Mouse (Mus musculus) kidney, embryonic 15.5 days (tissue): ENCODE results near the gene Iyd. TPM values are rescaled to one million over a fixed set of nuclear protein-coding genes. Genes with fewer than 3 reads are reported as not detected.

Source experiments
- ATAC-seq: fragments of 200-750 bp; cut with Nextera tagmentation; replicated peaks from 2 replicates; pipeline ENCODE4 v1.8.0; 2017; ENCODE audit warnings: moderate TSS enrichment; ENCODE audit not compliant: low FRiP score
- H3K27ac ChIP-seq: fragments of 300-500 bp; sonication (generic); 2 replicates; pipeline ENCODE4 v1.5.1; 2015; ENCODE audit warnings: mild to moderate bottlenecking, inconsistent platforms
- H3K27me3 ChIP-seq: fragments of 300-500 bp; sonication (generic); 2 replicates; pipeline ENCODE4 v1.6.1; 2015; ENCODE audit warnings: inconsistent platforms
- H3K36me3 ChIP-seq: fragments of 300-500 bp; sonication (generic); 2 replicates; pipeline ENCODE4 v1.6.1; 2015; ENCODE audit warnings: inconsistent platforms
- H3K4me1 ChIP-seq: fragments of 300-500 bp; sonication (generic); 2 replicates; pipeline ENCODE4 v1.6.1; 2015; ENCODE audit warnings: inconsistent platforms
- H3K4me2 ChIP-seq: fragments of 300-500 bp; sonication (generic); 2 replicates; pipeline ENCODE4 v1.6.1; 2015; ENCODE audit warnings: moderate library complexity, mild to moderate bottlenecking, inconsistent platforms
- H3K4me3 ChIP-seq: fragments of 300-500 bp; sonication (generic); replicated peaks from 2 replicates; pipeline ENCODE4 v1.5.1; 2015; ENCODE audit warnings: mild to moderate bottlenecking, inconsistent platforms
- H3K9ac ChIP-seq: fragments of 300-500 bp; sonication (generic); 2 replicates; pipeline ENCODE4 v1.6.1; 2015; ENCODE audit warnings: mild to moderate bottlenecking, inconsistent platforms
- H3K9me3 ChIP-seq: fragments of 300-500 bp; sonication (generic); replicated peaks from 2 replicates; pipeline ENCODE4 v1.6.1; 2016; ENCODE audit warnings: inconsistent platforms
- WGBS: fragments of 180-500 bp; shearing (Covaris S2); methylation state at CpG from one replicate; pipeline ENCODE4 v1.1.7; 2015; ENCODE audit warnings: mixed read lengths; 5-methylcytosine and 5-hydroxymethylcytosine counted together
- polyA plus RNA-seq: library from polyadenylated mRNA; unstranded; fragments of >200 nt; fragmentation: Nextera tagmentation; extraction: Ambion mirVana; gene quantifications from 2 replicates; pipeline ENCODE4 v1.2.1, GENCODE M21; 2015

The Iyd gene
- polyA plus RNA-seq, 1 experiment from 2014 or later: 5.2 TPM

DNA sequence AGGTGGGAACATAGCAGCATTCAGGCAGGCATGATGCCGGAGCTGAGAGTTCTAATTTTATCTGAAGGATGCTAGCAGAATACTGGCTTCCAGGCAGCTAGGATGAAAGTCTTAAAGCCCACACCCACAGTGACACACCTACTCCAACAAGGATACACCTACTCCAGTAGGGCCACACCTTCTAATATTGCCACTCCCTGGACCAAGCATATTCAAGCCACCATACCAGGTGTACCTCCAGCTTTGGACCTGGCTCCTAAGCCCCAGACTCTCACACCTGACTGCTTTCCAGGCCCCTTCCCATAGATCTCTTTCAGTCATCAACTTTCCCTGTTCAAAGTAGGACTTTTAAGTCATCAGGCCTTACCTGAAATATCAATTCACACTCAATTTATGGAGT is 19.1 kb downstream of the Iyd start:
- H3K27me3 ChIP-seq: no peaks in the 10 kb centered on the region
- no peaks in the 10 kb centered on the region for H3K36me3 ChIP-seq
- no peak overlapping the region for H3K4me3 ChIP-seq
- no peak for ATAC-seq
- H3K9ac ChIP-seq: no peak overlapping the region
- no peaks in the 10 kb centered on the region for H3K9me3 ChIP-seq
- WGBS: 95% methylated on average over 1 of the region's 1 CpGs
- H3K4me2 ChIP-seq: no peak overlapping the region
- peaks cover 6% of the 10 kb centered on the region for H3K4me1 ChIP-seq
- H3K27ac ChIP-seq: no peak overlapping the region

- no peak for ATAC-seq
- no peaks in the 10 kb centered on the region for H3K36me3 ChIP-seq
- no peak overlapping the region for H3K9ac ChIP-seq
- H3K4me1 ChIP-seq: peaks cover 16% of the 10 kb centered on the region
- no peaks in the 10 kb centered on the region for H3K27me3 ChIP-seq
- no peak overlapping the region for H3K4me3 ChIP-seq
- no peak overlapping the region for H3K4me2 ChIP-seq
- H3K27ac ChIP-seq: no peak overlapping the region
- no peaks in the 10 kb centered on the region for H3K9me3 ChIP-seq
These were observed 22.1 kb downstream of the Iyd start for GRCm38 (mm10) chr10:3562165-3562564.

DNA sequence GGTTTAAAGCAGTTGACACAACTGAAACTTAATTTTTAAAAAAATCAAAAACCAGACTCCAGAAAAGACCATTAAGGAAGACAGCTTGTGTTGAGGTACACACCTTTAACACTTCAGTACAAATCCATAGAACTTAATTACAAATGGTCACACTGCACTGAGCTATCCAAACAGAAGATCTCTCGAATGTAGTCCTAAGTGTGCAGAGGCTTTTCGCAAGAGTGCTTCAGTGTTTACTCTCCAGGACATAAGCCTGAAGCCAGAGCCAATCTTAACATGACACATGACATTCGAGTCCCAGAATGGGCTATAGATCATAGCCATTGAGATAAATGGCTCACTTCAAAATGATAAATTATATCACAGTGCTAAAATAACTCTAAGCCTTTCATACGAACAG is 25.1 kb downstream of the Iyd start:
- 0 out of 2 replicates have a peak overlapping the region, but pooled peaks have one; percentile 47 for H3K27ac ChIP-seq
- H3K27me3 ChIP-seq: no peaks in the 10 kb centered on the region
- H3K4me3 ChIP-seq: no peak overlapping the region
- H3K9ac ChIP-seq: no peak overlapping the region
- no peaks in the 10 kb centered on the region for H3K9me3 ChIP-seq
- ATAC-seq: peak; percentile 89
- 20% methylated on average over 4 of the region's 4 CpGs for WGBS
- H3K4me2 ChIP-seq: no peak overlapping the region
- H3K36me3 ChIP-seq: no peaks in the 10 kb centered on the region
- H3K4me1 ChIP-seq: peaks cover 16% of the 10 kb centered on the region

DNA sequence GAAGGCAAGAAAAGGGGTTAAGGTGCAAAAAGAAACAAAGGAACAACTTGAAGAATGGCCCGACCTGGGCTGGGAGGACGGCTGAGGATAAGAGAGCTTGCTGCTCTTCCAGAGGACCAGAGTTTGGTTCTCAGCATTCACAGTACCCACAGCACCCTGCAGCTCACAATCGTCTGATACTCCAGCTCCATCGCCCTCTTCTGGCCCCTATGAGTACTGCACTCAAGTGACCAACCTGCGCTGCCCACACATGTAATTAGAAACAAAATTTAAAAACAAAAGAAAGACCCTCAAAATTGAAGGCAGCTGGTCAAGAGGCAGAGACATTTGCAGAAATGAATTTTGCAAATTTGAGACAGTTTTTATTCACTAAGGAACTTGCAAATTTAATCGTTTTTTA is 27.8 kb downstream of the Iyd start:
- Histone ChIP-seq H3K9me3 (no peaks in the 10 kb centered on the region), H3K27me3 (no peaks in the 10 kb centered on the region), H3K9ac (no peak overlapping the region), H3K27ac (no peak overlapping the region), H3K4me2 (no peak overlapping the region), H3K36me3 (no peaks in the 10 kb centered on the region), H3K4me3 (no peak overlapping the region), H3K4me1 (peaks cover 16% of the 10 kb centered on the region)
- no peak for ATAC-seq
- 72% methylated on average over 6 of the region's 6 CpGs for WGBS

DNA sequence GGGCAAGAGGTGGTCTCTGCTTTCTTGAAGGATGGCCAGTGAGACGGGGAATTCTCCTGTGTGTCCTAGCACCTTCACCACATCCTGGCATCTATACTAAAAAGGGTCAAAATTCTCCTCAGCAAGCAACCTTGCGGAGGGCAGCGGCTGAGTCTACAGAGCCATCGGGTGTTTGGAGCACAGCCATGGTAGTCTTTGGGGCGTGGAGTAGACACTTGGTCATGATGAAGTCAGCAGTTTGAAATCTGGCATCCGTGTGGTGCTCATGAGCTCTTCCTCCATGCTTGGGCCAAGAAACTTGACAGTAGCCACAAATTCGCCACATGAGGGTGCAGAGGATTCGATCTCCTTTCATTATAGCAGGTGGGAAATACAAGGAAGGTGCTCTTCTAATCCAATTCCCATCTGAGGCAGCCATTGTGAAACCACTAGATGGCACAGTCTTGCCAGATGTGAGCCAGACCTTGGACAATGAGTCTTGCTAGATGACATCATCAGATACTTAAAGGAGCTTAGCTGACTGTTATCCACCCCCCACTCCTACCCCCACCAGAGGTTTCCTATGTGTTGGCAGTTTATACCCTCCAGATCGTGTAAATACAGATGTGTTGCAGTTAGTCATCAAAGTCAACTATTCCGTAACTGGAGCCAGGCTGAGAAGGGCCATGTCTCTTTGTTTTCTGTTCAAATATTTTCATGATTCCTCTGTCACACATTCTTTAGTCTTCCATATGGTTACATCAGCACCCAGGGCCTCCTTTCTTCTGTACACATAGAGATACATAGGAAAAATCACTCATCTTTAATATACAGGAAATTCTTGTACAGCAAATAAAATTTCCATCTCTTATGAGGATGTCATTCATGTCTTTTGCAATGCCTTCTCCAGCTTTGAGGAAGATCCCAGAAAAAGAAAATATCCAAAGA is 32.9 kb downstream of the Iyd start:
- Histone ChIP-seq H3K9me3 (no peaks in the 10 kb centered on the region), H3K36me3 (no peaks in the 10 kb centered on the region), H3K27me3 (no peaks in the 10 kb centered on the region), H3K27ac (no peak overlapping the region), H3K4me3 (no peak overlapping the region), H3K9ac (no peak overlapping the region), H3K4me1 (no peaks in the 10 kb centered on the region), H3K4me2 (no peak overlapping the region)
- peak; percentile 85 for ATAC-seq
- WGBS: 64% methylated on average over 10 of the region's 10 CpGs

DNA sequence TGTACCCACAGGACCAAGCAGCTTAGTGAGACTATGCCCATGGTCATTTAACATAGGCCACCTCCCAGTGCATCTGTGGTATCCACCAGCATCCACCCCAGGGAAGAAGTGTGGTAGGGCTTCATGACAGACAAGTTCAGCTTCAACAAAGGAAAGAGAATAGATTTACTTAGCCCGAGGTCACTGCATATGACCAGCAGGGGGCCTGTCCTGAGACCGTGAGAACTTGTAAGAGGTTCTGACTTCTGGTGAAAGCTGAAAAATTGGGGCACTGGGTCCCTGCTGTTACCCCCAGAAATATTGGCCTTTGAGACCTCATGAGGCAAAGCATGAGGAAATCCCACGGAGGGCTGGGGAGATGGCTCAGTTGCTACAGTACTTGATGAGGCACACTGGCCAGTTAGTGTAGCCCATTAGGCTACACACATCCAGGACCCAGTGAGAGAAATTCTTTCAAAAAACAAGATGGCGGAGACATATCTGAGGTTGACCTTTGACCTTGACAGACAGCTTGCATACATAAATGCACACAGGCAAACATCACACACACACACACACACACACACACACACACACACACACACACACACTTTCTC is 34.0 kb downstream of the Iyd start:
- Histone ChIP-seq H3K4me3 (no peak overlapping the region), H3K27ac (no peak overlapping the region), H3K27me3 (no peaks in the 10 kb centered on the region), H3K36me3 (no peaks in the 10 kb centered on the region), H3K4me1 (no peaks in the 10 kb centered on the region), H3K4me2 (no peak overlapping the region), H3K9ac (no peak overlapping the region), H3K9me3 (no peaks in the 10 kb centered on the region)
- 73% methylated on average over 4 of the region's 4 CpGs for WGBS
- ATAC-seq: no peak

GRCm38 (mm10) chr10:3590632-3591031 is 50.6 kb downstream of the Iyd start:
- Histone ChIP-seq H3K9ac (no peak overlapping the region), H3K27me3 (no peaks in the 10 kb centered on the region), H3K4me1 (no peaks in the 10 kb centered on the region), H3K4me3 (no peak overlapping the region), H3K4me2 (no peak overlapping the region), H3K36me3 (no peaks in the 10 kb centered on the region), H3K27ac (no peak overlapping the region), H3K9me3 (no peaks in the 10 kb centered on the region)
- 83% methylated on average over 3 of the region's 3 CpGs for WGBS
- ATAC-seq: no peak

DNA sequence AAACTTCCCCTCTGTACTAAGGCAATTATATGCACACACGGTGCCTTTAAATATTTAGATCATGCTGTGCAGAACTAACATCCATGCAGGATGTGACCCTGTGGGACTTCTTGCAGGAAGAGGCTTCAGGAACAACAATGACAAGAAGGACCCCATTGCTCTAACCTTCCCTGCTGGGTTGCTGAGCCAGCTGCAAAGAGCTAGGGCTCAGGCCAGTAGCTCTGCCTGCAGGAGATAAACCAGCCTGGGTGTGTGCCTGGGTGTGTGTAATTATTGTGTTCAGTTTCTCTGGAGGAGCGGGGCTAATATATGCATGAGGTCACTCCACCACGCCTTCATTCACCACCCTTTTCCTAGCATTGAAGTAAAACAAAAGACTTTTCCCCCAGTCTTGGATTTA is 51.8 kb downstream of the Iyd start:
- H3K9me3 ChIP-seq: no peaks in the 10 kb centered on the region
- H3K27ac ChIP-seq: 0 out of 2 replicates have a peak overlapping the region, but pooled peaks have one; percentile 22
- no peak for ATAC-seq
- H3K36me3 ChIP-seq: no peaks in the 10 kb centered on the region
- H3K9ac ChIP-seq: no peak overlapping the region
- H3K4me3 ChIP-seq: no peak overlapping the region
- no peak overlapping the region for H3K4me2 ChIP-seq
- H3K4me1 ChIP-seq: no peaks in the 10 kb centered on the region
- no peaks in the 10 kb centered on the region for H3K27me3 ChIP-seq
- 48% methylated on average over 3 of the region's 3 CpGs for WGBS

GRCm38 (mm10) chr10:3596697-3597096 is 56.7 kb downstream of the Iyd start:
- ATAC-seq: no peak
- Histone ChIP-seq H3K4me2 (no peak overlapping the region), H3K4me1 (no peaks in the 10 kb centered on the region), H3K36me3 (no peaks in the 10 kb centered on the region), H3K27ac (no peak overlapping the region), H3K9ac (no peak overlapping the region), H3K27me3 (no peaks in the 10 kb centered on the region), H3K9me3 (no peaks in the 10 kb centered on the region), H3K4me3 (no peak overlapping the region)
- WGBS: 66% methylated on average over 2 of the region's 2 CpGs

DNA sequence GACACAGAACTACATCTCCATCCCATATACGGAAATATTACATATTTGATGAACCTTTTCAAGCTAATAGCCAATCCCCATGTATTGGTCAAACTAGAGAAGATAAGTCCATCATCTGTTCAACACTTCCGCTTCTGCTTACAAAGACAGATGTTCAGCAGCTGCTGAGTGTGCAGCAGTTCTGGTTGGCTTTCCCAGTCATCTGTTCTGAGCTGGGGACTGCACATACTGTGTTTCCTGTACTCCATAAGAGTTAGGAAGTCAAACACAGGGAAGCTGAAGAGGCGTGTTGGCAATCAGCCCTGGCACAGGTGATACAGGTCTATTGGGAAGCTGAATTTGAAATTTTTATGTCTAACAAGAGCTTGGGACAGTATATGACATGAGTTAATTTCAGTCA is 57.7 kb downstream of the Iyd start:
- H3K9ac ChIP-seq: no peak overlapping the region
- no peaks in the 10 kb centered on the region for H3K36me3 ChIP-seq
- no peak overlapping the region for H3K27ac ChIP-seq
- no peak overlapping the region for H3K4me3 ChIP-seq
- H3K27me3 ChIP-seq: no peaks in the 10 kb centered on the region
- no peaks in the 10 kb centered on the region for H3K9me3 ChIP-seq
- H3K4me1 ChIP-seq: no peaks in the 10 kb centered on the region
- WGBS: 82% methylated on average over 3 of the region's 3 CpGs
- ATAC-seq: no peak
- no peak overlapping the region for H3K4me2 ChIP-seq
